Mouse (Mus musculus): ENCODE results near the gene Tbc1d22a. TPM values are rescaled to one million over a fixed set of nuclear protein-coding genes. Genes with fewer than 3 reads are reported as not detected.

Gene Tbc1d22a
- polyA plus RNA-seq, 1 experiment = 9.6 TPM

GRCm38 (mm10) chr15:86415951-86416350 is 201.7 kb downstream of the Tbc1d22a start:
- no peak for TF ChIP-seq GATA1 (IDR thresholded peaks at IDR 0.05; ENCODE audit: low read length)

GRCm38 (mm10) chr15:86418436-86418835 is 204.2 kb downstream of the Tbc1d22a start:
- no peak for TF ChIP-seq GATA1 (IDR thresholded peaks at IDR 0.05; ENCODE audit: low read length)

- no peak for TF ChIP-seq GATA1 (IDR thresholded peaks at IDR 0.05; ENCODE audit: low read length)
These were observed 205.4 kb downstream of the Tbc1d22a start for GRCm38 (mm10) chr15:86419620-86420019.

GRCm38 (mm10) chr15:86422858-86423257 is 208.6 kb downstream of the Tbc1d22a start:
- no peak for TF ChIP-seq GATA1 (IDR thresholded peaks at IDR 0.05; ENCODE audit: low read length)

- TF ChIP-seq GATA1 (IDR thresholded peaks at IDR 0.05; ENCODE audit: low read length) = no peak
These were observed 209.6 kb downstream of the Tbc1d22a start for GRCm38 (mm10) chr15:86423884-86424283.

- TF ChIP-seq GATA1 (IDR thresholded peaks at IDR 0.05; ENCODE audit: low read length) = no peak
These were observed 210.7 kb downstream of the Tbc1d22a start for GRCm38 (mm10) chr15:86424971-86425370.

- TF ChIP-seq GATA1 (IDR thresholded peaks at IDR 0.05; ENCODE audit: low read length) = no peak
These were observed 212.2 kb downstream of the Tbc1d22a start for GRCm38 (mm10) chr15:86426364-86427000.

- TF ChIP-seq GATA1 (IDR thresholded peaks at IDR 0.05; ENCODE audit: low read length) = no peak
These were observed 213.2 kb downstream of the Tbc1d22a start for GRCm38 (mm10) chr15:86427439-86427838.

GRCm38 (mm10) chr15:86428496-86428895 is 214.2 kb downstream of the Tbc1d22a start:
- TF ChIP-seq GATA1 (IDR thresholded peaks at IDR 0.05; ENCODE audit: low read length) = no peak

- no peak for TF ChIP-seq GATA1 (IDR thresholded peaks at IDR 0.05; ENCODE audit: low read length)
These were observed 215.6 kb downstream of the Tbc1d22a start for GRCm38 (mm10) chr15:86429766-86430335.

GRCm38 (mm10) chr15:86431539-86432080 is 217.4 kb downstream of the Tbc1d22a start:
- TF ChIP-seq GATA1 (IDR thresholded peaks at IDR 0.05; ENCODE audit: low read length) = no peak

- TF ChIP-seq GATA1 (IDR thresholded peaks at IDR 0.05; ENCODE audit: low read length) = no peak
These were observed 218.5 kb downstream of the Tbc1d22a start for GRCm38 (mm10) chr15:86432791-86433190.

- TF ChIP-seq GATA1 (IDR thresholded peaks at IDR 0.05; ENCODE audit: low read length) = no peak
These were observed 219.1 kb downstream of the Tbc1d22a start for GRCm38 (mm10) chr15:86433378-86433777.

GRCm38 (mm10) chr15:86434241-86434640 is 220.0 kb downstream of the Tbc1d22a start:
- no peak for TF ChIP-seq GATA1 (IDR thresholded peaks at IDR 0.05; ENCODE audit: low read length)

- no peak for TF ChIP-seq GATA1 (IDR thresholded peaks at IDR 0.05; ENCODE audit: low read length)
These were observed 223.1 kb downstream of the Tbc1d22a start for GRCm38 (mm10) chr15:86437346-86437745.

GRCm38 (mm10) chr15:86439015-86439796 is 224.9 kb downstream of the Tbc1d22a start:
- no peak for TF ChIP-seq GATA1 (IDR thresholded peaks at IDR 0.05; ENCODE audit: low read length)

Measured in G1E-ER4 (cell line).